Mouse (Mus musculus): ENCODE measurements around the gene Arl6ip1. TPM values are rescaled to one million over a fixed set of nuclear protein-coding genes. Genes with fewer than 3 reads are reported as not detected.

The Arl6ip1 gene
- total and polyA plus RNA-seq, 3 experiments: 214 to 248 (median 234) TPM

DNA sequence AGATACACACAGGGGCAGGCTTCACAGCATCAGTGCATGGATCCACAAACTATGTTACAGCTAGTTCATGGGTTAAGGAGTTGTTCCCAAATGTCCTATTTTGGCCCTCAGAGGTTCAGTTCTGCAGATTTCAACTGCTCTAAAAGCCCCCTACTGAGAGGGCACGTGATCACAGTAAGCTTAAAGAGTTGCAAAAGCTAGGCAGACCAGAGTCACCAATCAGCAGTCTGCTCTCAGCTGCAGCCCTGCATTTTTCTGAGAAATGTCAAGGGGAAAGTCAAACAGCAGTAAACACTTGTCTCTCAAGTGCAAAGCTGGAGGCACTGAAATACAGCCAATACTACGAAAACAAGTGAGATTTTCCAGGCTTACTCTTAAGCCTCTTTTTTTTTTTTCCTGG, 10.3 kb downstream of the Arl6ip1 start:
- Histone ChIP-seq H3K36me3 (replicated peaks in 1 of 2; ENCODE audit: control insufficient read depth in 1 of 2, insufficient read depth in 1 of 2, low read length in 1 of 2) (peaks cover 49 to 69% of the 10 kb centered on the region in 2 experiments), H3K4me3 (replicated peaks in 1 of 3; ENCODE audit: low read depth in 2 of 3, low read length in 2 of 3, poor library complexity in 1 of 3) (no peak overlapping the region), H3K4me2 (ENCODE audit: insufficient read depth, low read depth, poor library complexity, severe bottlenecking) (no peak overlapping the region), H3K27me3 (replicated peaks) (no peaks in the 10 kb centered on the region), H3K27ac (ENCODE audit: insufficient read depth, low read depth) (no peak overlapping the region; the same call in 1 of the 2 replicates), H3K9me3 (replicated peaks; ENCODE audit: low read length) (no peaks in the 10 kb centered on the region), H3K79me2 (replicated peaks; ENCODE audit: control insufficient read depth, extremely low read depth, insufficient read depth, poor library complexity, severe bottlenecking) (peaks cover 40% of the 10 kb centered on the region), H3K4me1 (ENCODE audit: control insufficient read depth in 1 of 2, insufficient read depth in 2 of 2) (peaks cover 10 to 57% of the 10 kb centered on the region in 2 experiments), H3K9ac (ENCODE audit: insufficient read depth, low read depth) (no peak overlapping the region)
- in situ Hi-C loops (cut with MboI; ENCODE audit: low pct_ligation_motif_present, low pct_unique_long_range_greater_than_20kb, low sequenced_read_pairs): loop anchor here (25.0 kb wide), 2 partner anchors 632 to 707 kb away; no protein-coding TSS in a partner anchor
- dilution Hi-C loops (cut with MboI; ENCODE audit: extremely low pct_ligation_motif_present, extremely low pct_unique_long_range_greater_than_20kb, low sequenced_read_pairs): no loop called here
- TF ChIP-seq ZMIZ1 (IDR thresholded peaks at IDR 0.05; ENCODE audit: low read depth, low read length) (no peak), MAX (IDR thresholded peaks at IDR 0.05; ENCODE audit: low read length) (no peak), ZNF384 (IDR thresholded peaks at IDR 0.05; ENCODE audit: low read depth, low read length) (no peak), MAZ (IDR thresholded peaks at IDR 0.05; ENCODE audit: low read depth, low read length) (no peak), ELF1 (IDR thresholded peaks at IDR 0.05; ENCODE audit: low read depth, low read length) (no peak), TBP (conservative IDR thresholded peaks at IDR 0.05; ENCODE audit: low read depth, low read length) (no peak), USF2 (conservative IDR thresholded peaks at IDR 0.05; ENCODE audit: low read depth, low read length) (no peak), ZKSCAN1 (IDR thresholded peaks at IDR 0.05; ENCODE audit: borderline replicate concordance, low read depth, low read length) (no peak), SMC3 (IDR thresholded peaks at IDR 0.05; ENCODE audit: low read depth, low read length) (no peak)
- DNase-seq (ENCODE audit: extremely low read depth): no peak

DNA sequence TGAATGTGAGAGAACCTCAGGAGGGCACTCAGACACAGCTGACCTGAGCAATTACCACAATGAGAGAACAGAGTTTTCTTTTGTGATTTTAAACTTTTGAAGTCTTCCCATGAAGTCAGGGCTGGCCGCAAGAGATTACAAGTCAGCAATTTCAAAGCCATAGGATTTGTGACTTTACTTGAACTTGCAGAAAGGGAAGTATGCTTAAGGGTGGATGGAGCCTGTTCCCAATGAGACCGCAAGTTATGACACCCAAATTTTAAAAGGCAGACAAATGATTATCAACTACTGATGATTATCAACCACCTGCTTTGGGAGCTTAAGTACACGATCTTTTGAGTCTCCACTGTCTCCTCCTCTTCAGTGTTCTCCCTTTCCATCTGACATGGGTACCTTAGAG, 11.0 kb downstream of the Arl6ip1 start:
- Histone ChIP-seq H3K9ac (ENCODE audit: insufficient read depth, low read depth) (no peak overlapping the region), H3K9me3 (replicated peaks; ENCODE audit: low read length) (no peaks in the 10 kb centered on the region), H3K4me2 (ENCODE audit: insufficient read depth, low read depth, poor library complexity, severe bottlenecking) (no peak overlapping the region), H3K4me3 (replicated peaks in 1 of 3; ENCODE audit: low read depth in 2 of 3, low read length in 2 of 3, poor library complexity in 1 of 3) (no peak overlapping the region), H3K27me3 (replicated peaks) (no peaks in the 10 kb centered on the region), H3K4me1 (ENCODE audit: control insufficient read depth in 1 of 2, insufficient read depth in 2 of 2) (peaks cover 10 to 53% of the 10 kb centered on the region in 2 experiments), H3K36me3 (replicated peaks in 1 of 2; ENCODE audit: control insufficient read depth in 1 of 2, insufficient read depth in 1 of 2, low read length in 1 of 2) (peaks cover 50 to 69% of the 10 kb centered on the region in 2 experiments), H3K27ac (ENCODE audit: insufficient read depth, low read depth) (peak overlapping the region; percentile 25; the same call in 1 of the 2 replicates), H3K79me2 (replicated peaks; ENCODE audit: control insufficient read depth, extremely low read depth, insufficient read depth, poor library complexity, severe bottlenecking) (peaks cover 41% of the 10 kb centered on the region)
- in situ Hi-C loops (cut with MboI; ENCODE audit: low pct_ligation_motif_present, low pct_unique_long_range_greater_than_20kb, low sequenced_read_pairs) (loop anchor here (25.0 kb wide), 2 partner anchors 631 to 706 kb away; no protein-coding TSS in a partner anchor), dilution Hi-C loops (cut with MboI; ENCODE audit: extremely low pct_ligation_motif_present, extremely low pct_unique_long_range_greater_than_20kb, low sequenced_read_pairs) (no loop called here)
- TF ChIP-seq ZC3H11A (IDR thresholded peaks at IDR 0.05; ENCODE audit: low read depth, low read length): no peak
- TF ChIP-seq POLR2AphosphoS2 (IDR thresholded peaks at IDR 0.05; ENCODE audit: low read depth, low read length): no peak
- TF ChIP-seq KAT2A (IDR thresholded peaks at IDR 0.05; ENCODE audit: insufficient replicate concordance, low read length): no peak
- TF ChIP-seq USF2 (conservative IDR thresholded peaks at IDR 0.05; ENCODE audit: low read depth, low read length): no peak
- no peak for TF ChIP-seq MYC (IDR thresholded peaks at IDR 0.05; ENCODE audit: low read depth, low read length)
- no peak for DNase-seq (ENCODE audit: extremely low read depth)

Measured in CH12.LX (cell line).